Mouse (Mus musculus) liver, embryonic 14.5 days (tissue): ENCODE data around the gene Klk13.

Experiments
- CTCF ChIP-seq: IDR thresholded peaks from 2 replicates; pipeline ENCODE4 v1.5.1; 2016; ENCODE audit warnings: antibody characterized with exemption, low read depth, control low read depth
- EP300 ChIP-seq: IDR thresholded peaks from 2 replicates; pipeline ENCODE4 v1.6.1; 2016; ENCODE audit warnings: antibody characterized with exemption, low read depth

DNA sequence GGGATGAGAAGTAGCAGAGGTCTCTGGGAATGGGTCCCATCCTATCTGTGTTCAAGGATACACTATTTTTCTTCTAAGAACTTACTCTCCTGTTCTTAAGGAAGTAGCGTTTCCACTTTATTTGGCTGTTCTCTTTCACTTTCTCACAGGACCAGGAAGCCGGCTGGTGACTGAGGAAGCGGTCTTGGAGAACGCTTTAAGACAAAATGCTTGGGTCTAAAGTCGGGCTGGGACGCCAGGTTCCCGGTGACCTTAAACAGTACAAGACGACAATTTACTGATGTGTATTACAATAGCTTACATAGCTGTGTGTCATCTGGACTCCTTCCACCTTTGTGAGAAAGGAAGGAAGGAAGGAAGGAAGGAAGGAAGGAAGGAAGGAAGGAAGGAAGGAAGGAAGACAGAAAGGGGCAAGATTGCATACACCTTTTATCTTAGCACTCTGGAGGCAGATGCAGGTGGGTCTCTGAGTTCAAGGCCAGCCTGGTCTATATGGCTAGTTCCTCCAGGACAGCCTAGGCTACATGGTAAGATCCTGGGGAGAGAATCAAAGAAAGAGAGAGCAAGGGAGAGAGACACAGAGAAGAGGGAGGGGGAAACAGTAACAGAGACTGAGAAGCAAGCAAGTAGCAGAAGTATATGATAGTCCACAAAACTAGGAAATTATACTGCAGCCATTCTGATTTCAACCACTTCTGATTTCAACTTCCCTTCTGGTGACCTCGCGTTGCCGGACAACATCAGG lies 41.1 kb upstream of the Klk13 start:
- TF ChIP-seq CTCF (no peak), EP300 (no peak)
